Mouse (Mus musculus) myocyte (in vitro differentiated cells): Measurements from ENCODE around the gene Sdccag8.
A peak's percentile ranks its signal among the peaks of the same experiment; 100 is the strongest.

Source experiments
- CEBPB ChIP-seq: IDR thresholded peaks from 2 replicates; pipeline ENCODE4 v1.6.1; 2011; ENCODE audit warnings: mild to moderate bottlenecking, moderate library complexity; ENCODE audit not compliant: poor library complexity, insufficient read depth, severe bottlenecking
- E2F4 ChIP-seq: IDR thresholded peaks from one replicate; pipeline ENCODE4 v1.6.1; 2011; ENCODE audit warnings: mild to moderate bottlenecking, control low read depth, moderate library complexity; ENCODE audit not compliant: insufficient read depth
- MAX ChIP-seq: IDR thresholded peaks from one replicate; pipeline ENCODE4 v1.6.1; 2011; ENCODE audit warnings: low read depth, mild to moderate bottlenecking, control low read depth
- MYOD1 ChIP-seq, 3 experiments: IDR thresholded peaks; one replicate each; pipeline ENCODE4 v1.6.1; 2011; ENCODE audit warnings: control low read depth in 2 of 3, low read depth in 2 of 3, mild to moderate bottlenecking in 2 of 3, moderate library complexity in 1 of 3; ENCODE audit not compliant: insufficient read length in 2 of 3, control insufficient read depth in 1 of 3
- MYOG ChIP-seq, 3 experiments: IDR thresholded peaks; one replicate each; pipeline ENCODE4 v1.6.1; 2011; ENCODE audit warnings: control low read depth in 2 of 3, low read depth in 2 of 3, mild to moderate bottlenecking in 2 of 3; ENCODE audit not compliant: insufficient read length in 2 of 3, control insufficient read depth in 1 of 3, insufficient read depth in 1 of 3
- POLR2A ChIP-seq: IDR thresholded peaks from one replicate; pipeline ENCODE4 v1.6.1; 2011; ENCODE audit warnings: low read depth, mild to moderate bottlenecking, control low read depth, moderate library complexity; ENCODE audit not compliant: insufficient read length
- POLR2AphosphoS2 ChIP-seq: IDR thresholded peaks from one replicate; pipeline ENCODE4 v1.6.1; 2011; ENCODE audit warnings: low read depth, control low read depth; ENCODE audit not compliant: insufficient read length
- REST ChIP-seq: IDR thresholded peaks from one replicate; pipeline ENCODE4 v1.6.1; 2011; ENCODE audit warnings: mild to moderate bottlenecking, control low read depth, moderate library complexity; ENCODE audit not compliant: insufficient read depth, insufficient read length
- SRF ChIP-seq: IDR thresholded peaks from one replicate; pipeline ENCODE4 v1.6.1; 2011; ENCODE audit warnings: low read depth; ENCODE audit not compliant: control insufficient read depth, insufficient read length
- TCF12 ChIP-seq: IDR thresholded peaks from one replicate; pipeline ENCODE4 v1.6.1; 2011; ENCODE audit warnings: mild to moderate bottlenecking, control low read depth; ENCODE audit not compliant: poor library complexity, insufficient read depth, severe bottlenecking
- TCF3 ChIP-seq: IDR thresholded peaks from one replicate; pipeline ENCODE4 v1.6.1; 2011; ENCODE audit warnings: low read depth, control low read depth; ENCODE audit not compliant: insufficient read length
- USF1 ChIP-seq: IDR thresholded peaks from one replicate; pipeline ENCODE4 v1.6.1; 2011; ENCODE audit warnings: low read depth, mild to moderate bottlenecking, control low read depth, moderate library complexity

- TF ChIP-seq POLR2A = peak; percentile 10
- no peak for TF ChIP-seq TCF3
- no peak for TF ChIP-seq CEBPB
- TF ChIP-seq TCF12 = no peak
- no peak for TF ChIP-seq POLR2AphosphoS2
- TF ChIP-seq REST = no peak
- TF ChIP-seq MYOD1 (IDR thresholded peaks at IDR 0.05; ENCODE audit: control insufficient read depth in 1 of 3, insufficient read length in 2 of 3, low read depth in 2 of 3) = no peak
- no peak for TF ChIP-seq SRF
- TF ChIP-seq MYOG (IDR thresholded peaks at IDR 0.05; ENCODE audit: control insufficient read depth in 1 of 3, insufficient read depth in 1 of 3, insufficient read length in 2 of 3, low read depth in 2 of 3) = no peak
- no peak for TF ChIP-seq MAX
- TF ChIP-seq E2F4 = no peak
- TF ChIP-seq USF1 = no peak
Observed at GRCm38 (mm10) chr1:176835501-176836294, 21.2 kb downstream of the Sdccag8 start.
